Mouse (Mus musculus) ES-E14 (cell line): Measurements from ENCODE around the gene Slc2a4.

Experiments
- CHD2 ChIP-seq: IDR thresholded peaks from 2 replicates; pipeline ENCODE4 v1.6.1; 2014; ENCODE audit warnings: mild to moderate bottlenecking, low read depth, low read length, inconsistent platforms
- HCFC1 ChIP-seq: IDR thresholded peaks from 2 replicates; pipeline ENCODE4 v1.6.1; 2012; ENCODE audit warnings: low read length, inconsistent platforms, borderline replicate concordance; ENCODE audit not compliant: insufficient read depth
- MAFK ChIP-seq: IDR thresholded peaks from 2 replicates; pipeline ENCODE4 v1.6.1; 2014; ENCODE audit warnings: mild to moderate bottlenecking, low read depth, low read length, inconsistent platforms; ENCODE audit not compliant: insufficient read depth
- ZNF384 ChIP-seq: IDR thresholded peaks from 2 replicates; pipeline ENCODE4 v1.6.1; 2012; ENCODE audit warnings: low read depth, low read length, inconsistent platforms

DNA sequence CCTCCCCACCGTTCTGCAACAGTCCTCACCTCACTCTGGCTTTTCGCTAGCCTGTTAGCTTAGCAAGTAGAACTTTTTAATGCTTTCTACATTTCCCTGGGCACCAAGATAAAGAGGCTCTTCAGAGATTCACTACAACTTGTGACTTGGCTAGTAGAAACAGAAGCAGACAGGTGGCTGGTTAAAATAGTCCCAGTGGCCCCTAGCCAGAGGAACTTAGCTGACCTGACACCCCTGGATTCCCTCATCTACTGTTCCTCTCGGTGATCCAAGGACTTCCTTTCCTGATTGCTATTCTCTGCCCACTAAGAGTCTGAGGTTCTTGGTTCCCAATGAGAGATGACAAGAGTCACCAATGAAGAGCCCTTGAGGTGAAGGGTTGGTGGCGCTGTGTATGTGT, 35.4 kb upstream of the Slc2a4 start:
- TF ChIP-seq ZNF384 = no peak
- no peak for TF ChIP-seq HCFC1
- no peak for TF ChIP-seq MAFK
- no peak for TF ChIP-seq CHD2
